Mouse (Mus musculus): ENCODE measurements around the gene Vps39.

The Vps39 gene

DNA sequence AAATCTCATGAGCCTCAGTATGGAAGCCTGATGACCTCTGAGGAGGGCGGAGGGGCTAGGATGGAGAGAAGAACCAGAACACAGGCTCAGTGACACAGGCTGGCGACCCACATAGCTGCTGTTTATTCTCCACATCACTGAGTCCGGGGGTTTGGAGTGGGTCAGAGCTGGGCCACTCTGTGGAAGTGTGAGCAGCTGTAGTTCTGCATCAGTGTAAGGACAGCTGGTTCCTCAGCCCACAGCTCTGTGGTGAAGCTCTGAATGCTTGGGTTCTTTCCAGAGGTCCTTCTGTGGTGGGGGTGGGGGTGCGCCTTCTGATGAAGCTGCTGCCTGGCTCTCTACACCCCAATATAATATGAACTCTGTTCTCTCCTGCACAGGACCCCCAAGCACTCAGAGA lies 53.1 kb downstream of the Vps39 start:
- DNase-seq (ENCODE audit: low read depth, low spot score) = no peak

DNA sequence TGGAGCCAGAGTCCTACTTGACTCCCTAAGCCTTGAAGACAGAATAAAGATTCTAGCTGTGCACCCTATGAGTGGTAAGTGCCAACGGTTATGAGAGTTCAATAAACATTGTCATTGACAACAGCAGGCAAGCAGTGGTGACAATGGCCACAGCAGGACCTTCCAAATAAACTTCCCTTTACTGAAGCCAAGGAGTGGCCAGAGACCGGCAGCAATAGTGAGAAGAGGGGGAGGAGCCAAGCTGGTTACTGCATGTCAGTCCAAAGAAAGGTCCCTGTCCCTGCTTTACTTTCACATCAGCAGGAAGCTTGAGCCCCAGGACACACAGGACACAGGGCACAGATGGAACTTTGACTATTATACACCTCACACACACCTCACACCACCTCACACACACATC lies 56.8 kb downstream of the Vps39 start:
- no peak for DNase-seq (ENCODE audit: low read depth, low spot score)

DNA sequence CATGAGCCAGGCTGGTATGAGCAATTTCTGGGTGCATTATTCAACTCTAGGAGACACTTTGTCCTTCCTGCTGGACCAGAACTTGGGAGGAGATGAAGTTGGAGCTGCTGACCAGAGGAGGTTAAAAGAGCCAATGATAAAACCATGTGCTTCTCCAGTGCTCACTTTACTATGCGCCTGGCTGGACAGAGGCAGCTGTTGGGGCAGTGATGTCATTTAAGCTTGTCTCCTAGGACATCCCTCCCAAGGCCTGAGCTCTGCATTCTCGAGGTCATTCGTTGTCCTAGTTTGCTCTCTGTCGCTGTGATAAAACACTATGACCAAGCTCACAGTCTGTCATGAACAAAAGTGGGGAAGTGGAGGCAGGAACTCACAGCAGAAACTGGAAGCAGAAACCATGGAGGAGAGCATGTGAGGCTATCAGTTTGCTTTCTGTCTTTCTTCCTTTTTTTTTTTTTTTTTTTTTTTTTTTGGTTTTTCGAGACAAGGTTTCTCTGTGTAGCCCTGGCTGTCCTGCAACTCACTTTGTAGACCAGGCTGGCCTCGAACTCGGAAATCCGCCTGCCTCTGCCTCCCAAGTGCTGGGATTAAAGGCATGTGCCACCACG lies 61.4 kb downstream of the Vps39 start:
- DNase-seq (ENCODE audit: low read depth, low spot score) = no peak

DNA sequence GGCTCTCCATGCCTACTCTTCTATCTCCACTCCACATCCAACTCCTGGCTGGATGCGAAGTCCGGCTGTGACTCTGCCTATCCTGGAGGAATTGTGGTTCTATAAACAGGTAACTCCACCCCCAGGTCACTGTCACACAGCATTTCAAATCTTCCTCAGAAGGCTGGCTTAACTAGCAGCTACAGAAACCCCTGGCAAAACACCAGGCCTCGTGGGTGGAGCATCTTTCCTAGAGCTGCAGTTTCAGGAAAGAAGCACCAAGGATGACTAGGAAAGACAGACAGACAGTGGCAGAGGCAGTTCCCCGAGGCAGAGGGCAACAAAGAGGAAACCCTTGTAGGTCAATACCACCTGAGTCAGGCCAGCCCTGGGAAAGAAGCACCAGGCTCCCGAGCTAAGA lies 63.9 kb downstream of the Vps39 start, which contains the start of gene Pla2g4d:
Gene Pla2g4d (minus strand): TSS at position 203 of the 400 bp plus-strand sequence.
- DNase-seq (ENCODE audit: low read depth, low spot score) = no peak

DNA sequence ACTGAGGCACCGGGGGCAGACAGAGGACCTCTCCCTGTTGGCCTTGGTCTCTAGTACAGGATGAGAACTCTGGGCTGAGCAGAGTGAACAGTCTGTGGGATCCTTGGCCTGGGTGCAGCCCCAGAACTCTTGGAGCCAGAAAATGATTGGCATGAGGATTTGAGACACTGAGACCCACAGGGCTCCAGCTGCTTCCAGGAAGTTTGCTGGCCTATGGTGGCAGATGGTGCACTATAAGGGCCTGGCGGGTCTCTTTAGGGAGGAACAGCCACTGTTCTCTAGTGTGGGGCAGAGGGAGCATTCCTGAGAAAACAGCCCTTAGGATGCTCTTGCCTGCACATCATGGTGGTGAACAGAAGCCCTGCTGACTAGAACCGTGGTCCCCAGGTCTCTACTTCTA lies 64.5 kb downstream of the Vps39 start:
- DNase-seq (ENCODE audit: low read depth, low spot score) = no peak

GRCm38 (mm10) chr2:120285639-120286038 lies 67.3 kb downstream of the Vps39 start:
- DNase-seq (ENCODE audit: low read depth, low spot score) = no peak

DNA sequence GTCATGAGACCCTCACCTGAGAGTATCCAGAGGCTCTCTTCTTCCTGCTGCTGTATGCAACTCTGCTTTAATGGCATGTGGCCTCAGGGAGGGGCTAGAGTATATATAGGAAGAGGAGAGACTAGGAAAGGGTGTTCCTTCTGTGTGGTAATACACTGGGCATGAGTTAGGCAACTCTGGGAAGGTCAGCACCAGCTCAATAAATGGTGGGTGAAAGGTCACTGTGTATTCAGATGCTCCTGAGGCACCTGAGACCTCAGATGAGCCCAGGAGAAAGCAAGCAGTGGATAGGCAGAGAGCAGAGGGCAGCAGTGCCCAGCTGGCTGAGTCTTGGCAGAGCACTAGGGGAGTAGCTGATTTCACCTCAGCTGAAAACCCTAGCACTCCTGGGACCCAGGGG lies 68.2 kb downstream of the Vps39 start:
- no peak for DNase-seq (ENCODE audit: low read depth, low spot score)

DNA sequence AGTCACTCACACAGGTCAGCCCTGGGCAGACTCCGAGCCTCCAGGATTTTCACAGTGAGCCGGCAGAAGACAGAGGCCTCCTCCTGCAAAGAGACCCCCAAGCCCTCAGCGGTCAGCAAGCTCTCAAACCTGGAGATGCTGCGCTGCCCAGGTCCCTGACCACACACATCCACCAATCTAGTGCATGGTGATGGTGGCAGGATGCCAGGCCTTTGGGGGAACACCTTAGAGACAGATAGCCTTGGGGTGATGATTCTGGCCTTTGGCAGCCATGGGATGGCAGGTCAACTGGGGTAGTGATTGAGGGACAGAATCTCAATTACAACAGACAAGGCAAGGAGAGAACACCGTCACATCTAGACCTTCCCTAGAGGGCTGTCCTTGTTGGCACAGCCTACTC lies 68.8 kb downstream of the Vps39 start:
- no peak for DNase-seq (ENCODE audit: low read depth, low spot score)

GRCm38 (mm10) chr2:120283550-120283949 lies 69.4 kb downstream of the Vps39 start:
- DNase-seq (ENCODE audit: low read depth, low spot score) = no peak

GRCm38 (mm10) chr2:120281221-120281620 lies 71.7 kb downstream of the Vps39 start:
- no peak for DNase-seq (ENCODE audit: low read depth, low spot score)

- peak; percentile 32 for DNase-seq (ENCODE audit: low read depth, low spot score)
Measured at GRCm38 (mm10) chr2:120279961-120280360, 73.0 kb downstream of the Vps39 start.

GRCm38 (mm10) chr2:120276951-120277350 lies 76.0 kb downstream of the Vps39 start:
- no peak for DNase-seq (ENCODE audit: low read depth, low spot score)

DNA sequence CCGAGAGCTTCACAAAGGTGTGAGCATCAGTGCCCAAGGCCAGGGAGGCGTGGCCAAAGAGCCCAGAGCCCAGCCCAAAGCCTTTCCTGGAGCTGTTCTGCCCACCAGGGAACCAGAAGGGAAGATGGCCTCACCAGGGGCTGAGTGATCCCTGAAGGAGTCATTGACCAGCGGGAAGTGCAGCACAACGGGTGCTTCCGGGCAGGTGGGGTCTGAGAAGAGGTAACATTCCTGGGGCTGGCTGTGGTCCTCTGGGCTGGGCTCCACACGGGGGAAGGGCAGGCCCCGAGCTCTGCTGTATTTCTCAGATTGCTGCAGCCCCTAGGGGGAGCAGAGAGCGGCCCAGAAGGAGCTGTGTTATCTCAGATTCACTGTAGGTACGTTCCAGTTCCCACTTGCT lies 84.3 kb downstream of the Vps39 start:
- no peak for DNase-seq (ENCODE audit: low read depth, low spot score)
